Mouse (Mus musculus): Measurements from ENCODE around the gene Mat2a. TPM values are rescaled to one million over a fixed set of nuclear protein-coding genes. Genes with fewer than 3 reads are reported as not detected.
"Not testable (repeated sequence)": the region's sequence is repeated elsewhere in the genome, so short reads cannot be mapped to it uniquely, and the experiment has no call there.

Gene Mat2a
- polyA plus RNA-seq, 1 experiment from 2014 or later, result 300 TPM

DNA sequence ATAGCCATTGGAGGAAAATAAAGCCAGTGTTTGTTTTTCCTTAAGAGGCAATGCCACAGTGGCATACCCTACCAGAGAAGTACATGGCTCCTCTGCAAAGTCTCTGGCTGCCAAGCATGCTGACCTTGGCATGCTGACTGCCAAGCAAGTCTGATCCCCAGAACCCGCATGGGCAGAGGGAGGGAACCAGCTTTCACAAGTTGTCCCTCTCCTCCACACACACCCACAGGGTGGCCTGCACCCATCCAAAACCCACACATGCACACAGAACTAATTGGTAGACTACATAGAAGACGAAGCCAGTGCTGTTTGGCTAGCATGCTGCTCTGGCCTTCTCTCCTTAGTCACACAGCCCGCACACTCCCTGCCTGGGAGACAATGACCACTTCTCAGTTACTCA lies 38.3 kb upstream of the Mat2a start:
- 82% methylated on average over 3 of the region's 3 CpGs for WGBS
- H3K9me3 ChIP-seq (ENCODE audit: control insufficient read depth, low read length), result no peaks in the 10 kb centered on the region
- H3K27ac ChIP-seq (ENCODE audit: low read depth, low read length), result no peak overlapping the region
- H3K4me1 ChIP-seq (ENCODE audit: control insufficient read depth, insufficient read depth, low read depth, low read length), result no peaks in the 10 kb centered on the region
- no peaks in the 10 kb centered on the region for H3K27me3 ChIP-seq (replicated peaks; ENCODE audit: control insufficient read depth, insufficient read depth, low read length)
- H3K4me2 ChIP-seq (ENCODE audit: low read length), result no peak overlapping the region
- H3K4me3 ChIP-seq (ENCODE audit: low read length), result no peak overlapping the region
- no peak overlapping the region for H3K9ac ChIP-seq (ENCODE audit: low read depth, low read length)
- no peaks in the 10 kb centered on the region for H3K36me3 ChIP-seq (ENCODE audit: control insufficient read depth, insufficient read depth, low read length)
- ATAC-seq, result no peak

DNA sequence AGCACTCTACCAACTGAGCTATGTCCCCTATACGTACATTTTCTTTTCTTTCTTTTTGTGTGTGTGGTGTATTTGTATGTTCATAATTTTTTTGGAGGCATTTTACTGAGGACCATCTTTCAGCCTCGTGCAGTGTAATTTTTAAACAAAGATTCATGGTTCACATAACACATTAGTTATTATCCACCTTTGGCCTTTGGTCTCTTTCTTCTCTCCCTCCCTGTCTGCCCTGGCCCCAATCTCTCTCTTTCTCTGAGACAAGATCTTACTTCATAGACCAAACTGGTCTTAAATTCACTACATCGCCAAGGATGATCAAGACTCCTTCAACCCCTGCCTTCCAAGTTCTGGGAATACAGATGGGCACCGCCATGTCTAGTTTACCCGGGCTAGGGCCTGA lies 37.5 kb upstream of the Mat2a start:
- no peak for ATAC-seq
- H3K36me3 ChIP-seq (ENCODE audit: control insufficient read depth, insufficient read depth, low read length), result no peaks in the 10 kb centered on the region
- H3K4me1 ChIP-seq (ENCODE audit: control insufficient read depth, insufficient read depth, low read depth, low read length), result no peaks in the 10 kb centered on the region
- H3K27me3 ChIP-seq (replicated peaks; ENCODE audit: control insufficient read depth, insufficient read depth, low read length), result no peaks in the 10 kb centered on the region
- no peak overlapping the region for H3K9ac ChIP-seq (ENCODE audit: low read depth, low read length)
- H3K4me2 ChIP-seq (ENCODE audit: low read length), result no peak overlapping the region
- no peak overlapping the region for H3K27ac ChIP-seq (ENCODE audit: low read depth, low read length)
- WGBS, result 89% methylated on average over 5 of the region's 5 CpGs
- no peak overlapping the region for H3K4me3 ChIP-seq (ENCODE audit: low read length)
- H3K9me3 ChIP-seq (ENCODE audit: control insufficient read depth, low read length), result no peaks in the 10 kb centered on the region

DNA sequence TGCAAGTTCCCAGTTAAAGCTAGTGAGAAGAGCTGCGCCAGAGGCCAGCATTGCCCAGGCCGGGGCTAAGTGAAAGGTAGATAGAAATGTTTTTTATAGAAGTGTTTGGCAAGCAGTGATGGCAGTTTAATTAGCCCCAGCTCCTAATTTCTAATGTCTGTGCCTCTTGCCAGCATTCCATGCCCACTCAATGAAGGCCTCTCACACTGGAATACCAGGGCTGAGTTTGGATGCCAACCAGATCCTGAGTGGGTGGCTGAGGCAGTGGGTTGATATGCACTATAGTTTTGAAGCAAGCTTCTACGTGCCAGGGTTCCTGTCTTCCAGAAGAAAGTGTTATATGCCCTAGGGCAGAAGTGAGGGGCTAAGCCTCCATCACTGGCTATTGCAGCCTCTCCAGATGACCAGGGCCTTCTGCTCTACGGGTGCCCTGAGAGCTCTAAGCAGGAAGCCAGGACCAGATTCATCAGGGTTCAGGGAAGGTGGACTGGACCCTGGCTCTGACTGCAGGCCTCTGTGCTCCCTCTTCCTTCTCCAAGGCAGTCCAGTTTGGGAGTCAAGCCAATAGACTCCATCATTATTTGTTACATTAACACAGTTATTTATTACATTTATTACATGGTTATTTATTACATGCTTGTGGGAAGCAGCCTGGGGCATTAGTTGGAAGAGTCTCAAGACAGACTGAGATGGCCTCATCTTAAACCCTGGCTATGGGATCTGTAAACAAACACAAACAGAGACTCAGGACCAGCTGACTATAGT lies 36.0 kb upstream of the Mat2a start:
- Histone ChIP-seq H3K4me3 (ENCODE audit: low read length) (no peak overlapping the region), H3K27ac (ENCODE audit: low read depth, low read length) (no peak overlapping the region), H3K4me1 (ENCODE audit: control insufficient read depth, insufficient read depth, low read depth, low read length) (no peaks in the 10 kb centered on the region), H3K27me3 (replicated peaks; ENCODE audit: control insufficient read depth, insufficient read depth, low read length) (no peaks in the 10 kb centered on the region), H3K36me3 (ENCODE audit: control insufficient read depth, insufficient read depth, low read length) (no peaks in the 10 kb centered on the region), H3K9me3 (ENCODE audit: control insufficient read depth, low read length) (no peaks in the 10 kb centered on the region), H3K9ac (ENCODE audit: low read depth, low read length) (no peak overlapping the region), H3K4me2 (ENCODE audit: low read length) (no peak overlapping the region)
- ATAC-seq, result no peak
- WGBS, result 77% methylated on average over 4 of the region's 4 CpGs

DNA sequence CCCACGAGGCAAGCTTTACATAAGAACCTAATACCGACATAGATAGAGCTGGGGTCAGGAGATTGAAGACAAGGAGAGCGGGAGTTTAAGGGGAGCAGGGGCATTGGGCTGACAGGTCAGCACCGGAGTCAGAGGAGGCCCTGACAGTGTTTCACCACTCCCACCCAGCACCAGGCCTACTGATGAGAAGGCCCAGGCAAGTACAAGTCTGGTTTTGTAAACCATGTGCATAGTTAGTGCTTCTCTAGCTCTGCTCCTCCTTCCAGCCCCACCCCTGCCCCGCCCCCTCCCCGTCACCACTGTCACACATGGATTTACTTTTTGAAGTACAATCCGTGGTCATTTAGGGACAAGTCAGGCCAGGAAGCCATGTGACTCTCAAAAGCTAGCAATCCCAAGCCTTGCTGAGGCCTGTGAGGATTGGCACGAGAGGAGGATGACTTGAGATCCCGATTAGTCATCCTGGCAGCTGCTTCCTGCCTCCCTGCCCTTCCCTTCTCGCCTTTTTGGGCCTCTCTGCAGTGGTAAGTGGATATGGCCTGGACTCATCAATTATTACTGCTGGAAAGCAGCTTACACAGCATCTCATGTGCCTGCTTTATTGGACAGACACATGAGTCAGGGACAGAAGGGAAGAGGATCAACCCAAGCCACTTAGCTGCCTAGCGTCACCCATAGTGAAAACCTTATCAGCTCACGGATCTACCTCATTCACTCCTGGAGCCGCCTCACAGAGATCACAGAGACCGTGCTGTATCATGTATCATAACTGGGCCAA lies 34.1 kb upstream of the Mat2a start:
- no peak overlapping the region for H3K4me3 ChIP-seq (ENCODE audit: low read length)
- WGBS, result 66% methylated on average over 14 of the region's 14 CpGs
- no peaks in the 10 kb centered on the region for H3K36me3 ChIP-seq (ENCODE audit: control insufficient read depth, insufficient read depth, low read length)
- ATAC-seq, result peak; percentile 42; the same call in 1 of the 2 replicates
- H3K4me1 ChIP-seq (ENCODE audit: control insufficient read depth, insufficient read depth, low read depth, low read length), result no peaks in the 10 kb centered on the region
- no peaks in the 10 kb centered on the region for H3K9me3 ChIP-seq (ENCODE audit: control insufficient read depth, low read length)
- H3K9ac ChIP-seq (ENCODE audit: low read depth, low read length), result no peak overlapping the region
- H3K4me2 ChIP-seq (ENCODE audit: low read length), result no peak overlapping the region
- 0 out of 2 replicates have a peak overlapping the region, but pooled peaks have one; percentile 34 for H3K27ac ChIP-seq (ENCODE audit: low read depth, low read length)
- H3K27me3 ChIP-seq (replicated peaks; ENCODE audit: control insufficient read depth, insufficient read depth, low read length), result no peaks in the 10 kb centered on the region

DNA sequence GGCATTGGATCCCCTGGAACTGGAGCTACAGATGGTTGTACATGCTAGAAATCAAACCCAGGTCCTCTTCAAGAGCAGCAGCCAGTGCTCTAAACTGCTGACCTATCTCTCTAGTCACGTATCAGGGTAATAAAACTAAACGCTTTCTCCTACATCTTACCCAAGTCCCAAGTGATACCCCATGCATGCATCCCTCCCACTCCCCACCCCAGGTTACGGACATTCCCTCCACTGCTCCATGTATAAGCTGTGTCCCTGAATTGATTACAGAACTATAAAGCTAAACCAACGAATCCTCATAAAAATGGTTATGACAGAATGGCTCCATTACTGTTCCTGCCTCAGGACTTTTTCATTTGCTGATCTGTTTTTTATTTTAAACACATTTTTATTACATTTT lies 26.8 kb upstream of the Mat2a start:
- H3K9ac ChIP-seq (ENCODE audit: low read depth, low read length), result no peak overlapping the region
- WGBS, result 89% methylated on average over 4 of the region's 4 CpGs
- H3K9me3 ChIP-seq (ENCODE audit: control insufficient read depth, low read length), result no peaks in the 10 kb centered on the region
- ATAC-seq, result no peak
- no peak overlapping the region for H3K4me3 ChIP-seq (ENCODE audit: low read length)
- H3K36me3 ChIP-seq (ENCODE audit: control insufficient read depth, insufficient read depth, low read length), result no peaks in the 10 kb centered on the region
- H3K27me3 ChIP-seq (replicated peaks; ENCODE audit: control insufficient read depth, insufficient read depth, low read length), result no peaks in the 10 kb centered on the region
- H3K4me2 ChIP-seq (ENCODE audit: low read length), result no peak overlapping the region
- no peak overlapping the region for H3K27ac ChIP-seq (ENCODE audit: low read depth, low read length)
- H3K4me1 ChIP-seq (ENCODE audit: control insufficient read depth, insufficient read depth, low read depth, low read length), result no peaks in the 10 kb centered on the region

DNA sequence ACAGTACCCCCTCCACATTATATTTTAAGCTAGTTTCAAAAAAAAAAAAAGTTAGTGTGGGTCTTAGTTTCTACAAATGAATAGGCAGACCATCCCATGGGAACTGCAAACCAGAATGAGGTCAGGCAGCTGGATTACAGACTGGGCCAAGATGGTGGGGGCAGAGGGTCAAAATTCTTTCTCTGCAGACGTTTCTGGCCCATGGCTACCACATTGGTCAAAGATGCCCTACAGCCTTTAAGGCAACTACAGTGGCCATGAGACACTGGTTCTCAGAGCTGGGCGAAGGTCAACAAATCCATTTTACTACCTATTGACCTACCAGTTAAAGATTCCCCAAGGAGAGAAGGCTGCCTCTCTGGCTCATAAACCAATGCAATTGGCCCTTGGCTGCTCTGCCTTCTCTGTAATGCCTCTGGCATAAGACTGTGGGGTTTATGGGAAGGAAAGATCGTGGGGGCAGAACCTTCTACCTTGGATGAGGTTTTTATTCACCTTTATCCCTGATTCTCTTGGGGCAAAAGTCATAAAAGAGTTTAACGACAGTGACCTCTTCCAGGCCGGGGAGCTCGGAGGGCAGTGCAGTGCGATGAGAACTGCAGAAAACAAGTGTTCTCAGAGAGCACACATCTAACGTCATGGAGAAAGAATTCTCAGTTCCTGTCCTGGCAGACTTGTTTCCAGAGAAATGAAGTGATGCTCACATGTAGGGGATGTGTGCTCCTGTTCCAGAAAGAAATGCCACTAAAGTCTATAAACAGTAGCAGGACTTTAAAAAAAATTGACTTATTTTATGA lies 26.2 kb upstream of the Mat2a start:
- no peaks in the 10 kb centered on the region for H3K27me3 ChIP-seq (replicated peaks; ENCODE audit: control insufficient read depth, insufficient read depth, low read length)
- no peak overlapping the region for H3K4me2 ChIP-seq (ENCODE audit: low read length)
- H3K9me3 ChIP-seq (ENCODE audit: control insufficient read depth, low read length), result no peaks in the 10 kb centered on the region
- H3K4me1 ChIP-seq (ENCODE audit: control insufficient read depth, insufficient read depth, low read depth, low read length), result no peaks in the 10 kb centered on the region
- 77% methylated on average over 8 of the region's 8 CpGs for WGBS
- no peaks in the 10 kb centered on the region for H3K36me3 ChIP-seq (ENCODE audit: control insufficient read depth, insufficient read depth, low read length)
- H3K4me3 ChIP-seq (ENCODE audit: low read length), result no peak overlapping the region
- no peak for ATAC-seq
- H3K9ac ChIP-seq (ENCODE audit: low read depth, low read length), result no peak overlapping the region
- no peak overlapping the region for H3K27ac ChIP-seq (ENCODE audit: low read depth, low read length)

DNA sequence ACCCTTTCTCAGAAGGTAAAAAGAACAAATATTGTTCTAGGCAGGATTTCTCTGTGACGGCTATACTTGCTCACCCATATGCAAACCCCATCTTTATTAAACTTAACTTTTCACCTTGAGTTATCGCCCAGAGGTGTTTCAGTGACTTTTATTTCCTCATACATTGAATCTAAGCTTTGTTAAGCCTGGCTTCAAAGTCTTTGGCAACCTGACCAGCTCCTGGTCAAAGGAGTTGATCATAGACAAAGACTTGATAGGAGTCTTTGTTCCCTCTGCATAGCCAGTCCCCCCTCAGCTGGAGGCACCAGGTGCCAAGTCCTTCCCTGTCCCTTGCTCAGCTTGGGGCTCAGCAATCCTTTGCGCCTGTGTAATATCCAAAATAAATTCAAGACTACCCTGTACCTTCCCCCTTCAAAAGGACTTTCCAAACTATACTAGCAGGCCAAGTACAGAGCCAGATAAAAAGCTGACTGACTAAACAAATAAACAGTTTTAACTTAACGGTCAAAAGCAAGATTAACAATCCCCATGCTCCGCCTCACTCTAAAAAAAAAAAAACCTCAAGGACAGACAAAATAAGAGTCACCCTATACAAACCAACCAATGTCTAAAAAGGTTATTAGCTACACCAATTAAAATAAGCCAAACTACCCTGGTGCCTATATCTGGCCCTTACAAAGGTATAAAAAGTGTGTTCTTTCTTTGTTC lies 23.3 kb upstream of the Mat2a start:
- WGBS, result 81% methylated on average over 5 of the region's 5 CpGs

DNA sequence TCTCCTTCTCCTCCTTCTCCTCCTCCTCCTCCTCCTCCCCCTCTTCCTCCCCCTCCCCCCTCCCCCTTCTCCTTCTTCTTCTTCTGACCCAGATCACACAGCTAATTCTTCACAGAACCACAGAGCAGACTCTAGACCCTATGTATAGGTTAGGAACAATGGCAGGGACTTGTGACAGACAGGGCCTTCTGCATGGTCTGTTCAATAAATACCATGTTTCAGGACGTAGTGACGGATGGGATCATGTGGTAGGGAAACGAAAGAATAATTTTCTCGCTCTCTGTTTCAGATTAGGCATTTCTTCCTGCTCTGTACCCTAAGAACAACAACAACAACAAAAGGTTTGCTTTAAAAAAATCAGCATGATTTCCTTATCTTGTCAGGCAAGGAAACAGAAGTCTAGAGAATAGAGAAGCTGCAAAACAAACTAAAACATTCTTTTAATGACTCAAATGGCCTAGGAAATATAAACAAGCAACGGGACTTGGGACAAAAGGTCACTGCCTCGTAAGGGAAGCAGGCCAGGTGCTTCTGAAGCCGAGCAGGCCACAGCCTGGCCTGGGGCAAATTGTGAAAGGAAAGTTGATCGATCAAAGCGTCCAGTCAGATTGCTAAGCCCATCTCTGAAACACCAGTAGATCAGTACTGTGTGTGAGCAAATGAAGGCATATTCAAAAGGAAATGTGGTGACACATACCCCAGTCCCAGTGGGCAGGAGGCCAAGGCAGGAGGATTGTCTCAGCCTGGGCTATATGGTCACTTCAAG lies 20.9 kb upstream of the Mat2a start:
- no peak overlapping the region for H3K4me3 ChIP-seq (ENCODE audit: low read length)
- H3K36me3 ChIP-seq (ENCODE audit: control insufficient read depth, insufficient read depth, low read length), result no peaks in the 10 kb centered on the region
- H3K27me3 ChIP-seq (replicated peaks; ENCODE audit: control insufficient read depth, insufficient read depth, low read length), result no peaks in the 10 kb centered on the region
- no peaks in the 10 kb centered on the region for H3K9me3 ChIP-seq (ENCODE audit: control insufficient read depth, low read length)
- no peak overlapping the region for H3K4me2 ChIP-seq (ENCODE audit: low read length)
- no peaks in the 10 kb centered on the region for H3K4me1 ChIP-seq (ENCODE audit: control insufficient read depth, insufficient read depth, low read depth, low read length)
- 60% methylated on average over 9 of the region's 9 CpGs for WGBS
- H3K27ac ChIP-seq (ENCODE audit: low read depth, low read length), result no peak overlapping the region
- ATAC-seq, result no peak
- H3K9ac ChIP-seq (ENCODE audit: low read depth, low read length), result no peak overlapping the region

More for the DNA sequence above, 23.3 kb upstream of the Mat2a start:
- not testable (repeated sequence) for H3K27ac ChIP-seq (ENCODE audit: low read depth, low read length); H3K9ac ChIP-seq (ENCODE audit: low read depth, low read length); H3K4me2 ChIP-seq (ENCODE audit: low read length); ATAC-seq; H3K27me3 ChIP-seq (replicated peaks; ENCODE audit: control insufficient read depth, insufficient read depth, low read length); H3K4me1 ChIP-seq (ENCODE audit: control insufficient read depth, insufficient read depth, low read depth, low read length); H3K4me3 ChIP-seq (ENCODE audit: low read length); H3K36me3 ChIP-seq (ENCODE audit: control insufficient read depth, insufficient read depth, low read length); H3K9me3 ChIP-seq (ENCODE audit: control insufficient read depth, low read length)

All from hindbrain, embryonic 16.5 days (tissue).